Mouse (Mus musculus): ENCODE data around the gene Dcaf17. TPM values are rescaled to one million over a fixed set of nuclear protein-coding genes. Genes with fewer than 3 reads are reported as not detected.

Gene Dcaf17
- polyA plus RNA-seq, 1 experiment from 2014 or later: 11.1 TPM

- ATAC-seq: no peak
- in situ Hi-C loops (cut with MboI; ENCODE audit: low pct_unique_long_range_greater_than_20kb): loop anchor here (25.0 kb wide), 1 partner anchor 240 kb away; no protein-coding TSS in a partner anchor
- ChIA-PET CTCF (interaction anchor here (0.8 to 1.5 kb wide), 2 partner anchors 9 to 16 kb away, joined by 3 to 4 read pairs; no protein-coding TSS in a partner anchor), POLR2A (no interaction called here)
- no peaks in the 10 kb centered on the region for H3K27me3 ChIP-seq
- TF ChIP-seq CTCF (IDR thresholded peaks at IDR 0.05): no peak
- no peak for DNase-seq (ENCODE audit: low read depth, low spot score)
These were observed 27.5 kb upstream of the Dcaf17 start for GRCm38 (mm10) chr2:71027631-71028030.

GRCm38 (mm10) chr2:71030663-71031062 lies 24.5 kb upstream of the Dcaf17 start:
- DNase-seq (ENCODE audit: low read depth, low spot score): no peak
- in situ Hi-C loops (cut with MboI; ENCODE audit: low pct_unique_long_range_greater_than_20kb): loop anchor here (10.0 to 25.0 kb wide), 2 partner anchors 196 to 243 kb away; no protein-coding TSS in a partner anchor
- ATAC-seq: no peak
- ChIA-PET POLR2A (no interaction called here), CTCF (interaction anchor here (1.3 kb wide), 1 partner anchor 11 kb away, joined by 4 read pairs; no protein-coding TSS in a partner anchor)
- TF ChIP-seq CTCF (IDR thresholded peaks at IDR 0.05): no peak
- no peaks in the 10 kb centered on the region for H3K27me3 ChIP-seq

GRCm38 (mm10) chr2:71031973-71032794 lies 22.9 kb upstream of the Dcaf17 start:
- ChIA-PET POLR2A (no interaction called here), CTCF (interaction anchor here (1.3 kb wide), 1 partner anchor 13 kb away, joined by 4 read pairs; no protein-coding TSS in a partner anchor)
- H3K27me3 ChIP-seq: no peaks in the 10 kb centered on the region
- TF ChIP-seq CTCF (IDR thresholded peaks at IDR 0.05): no peak
- DNase-seq (ENCODE audit: low read depth, low spot score): no peak
- no peak for ATAC-seq
- in situ Hi-C loops (cut with MboI; ENCODE audit: low pct_unique_long_range_greater_than_20kb): loop anchor here (10.0 to 25.0 kb wide), 2 partner anchors 197 to 245 kb away; no protein-coding TSS in a partner anchor

- DNase-seq (ENCODE audit: low read depth, low spot score): no peak
- no peak for TF ChIP-seq CTCF (IDR thresholded peaks at IDR 0.05)
- POLR2A ChIA-PET: no interaction called here
- ATAC-seq: no peak
- CTCF ChIA-PET: no interaction called here
- in situ Hi-C loops (cut with MboI; ENCODE audit: low pct_unique_long_range_greater_than_20kb): loop anchor here (10.0 to 25.0 kb wide), 2 partner anchors 198 to 246 kb away; no protein-coding TSS in a partner anchor
- H3K27me3 ChIP-seq: no peaks in the 10 kb centered on the region
These were observed 22.1 kb upstream of the Dcaf17 start for GRCm38 (mm10) chr2:71033014-71033413.

GRCm38 (mm10) chr2:71033987-71034386 lies 21.1 kb upstream of the Dcaf17 start:
- no peak for TF ChIP-seq CTCF (IDR thresholded peaks at IDR 0.05)
- in situ Hi-C loops (cut with MboI; ENCODE audit: low pct_unique_long_range_greater_than_20kb): loop anchor here (10.0 to 25.0 kb wide), 2 partner anchors 199 to 247 kb away; no protein-coding TSS in a partner anchor
- no peaks in the 10 kb centered on the region for H3K27me3 ChIP-seq
- DNase-seq (ENCODE audit: low read depth, low spot score) (no peak), ATAC-seq (no peak)
- ChIA-PET CTCF (no interaction called here), POLR2A (no interaction called here)

GRCm38 (mm10) chr2:71037447-71037846 lies 17.7 kb upstream of the Dcaf17 start:
- ATAC-seq: no peak
- DNase-seq (ENCODE audit: low read depth, low spot score): no peak
- POLR2A ChIA-PET: no interaction called here
- TF ChIP-seq CTCF (IDR thresholded peaks at IDR 0.05): no peak
- no peaks in the 10 kb centered on the region for H3K27me3 ChIP-seq
- CTCF ChIA-PET: no interaction called here
- in situ Hi-C loops (cut with MboI; ENCODE audit: low pct_unique_long_range_greater_than_20kb): loop anchor here (10.0 to 25.0 kb wide), 2 partner anchors 203 to 250 kb away; no protein-coding TSS in a partner anchor

- POLR2A ChIA-PET: no interaction called here
- no peaks in the 10 kb centered on the region for H3K27me3 ChIP-seq
- TF ChIP-seq CTCF (IDR thresholded peaks at IDR 0.05): peak; percentile 97
- in situ Hi-C loops (cut with MboI; ENCODE audit: low pct_unique_long_range_greater_than_20kb): loop anchor here (10.0 to 25.0 kb wide), 3 partner anchors 205 to 325 kb away; no protein-coding TSS in a partner anchor
- DNase-seq (ENCODE audit: low read depth, low spot score): no peak
- ATAC-seq: no peak
- CTCF ChIA-PET: interaction anchor here (0.7 to 1.7 kb wide), 11 partner anchors 9 to 333 kb away, joined by 3 to 11 read pairs (median 3); partner anchors contain the start of genes Dcaf17 and Mettl8
These were observed 15.5 kb upstream of the Dcaf17 start for GRCm38 (mm10) chr2:71039522-71040121.

GRCm38 (mm10) chr2:71046151-71046550 lies 9.0 kb upstream of the Dcaf17 start:
- POLR2A ChIA-PET: no interaction called here
- TF ChIP-seq CTCF (IDR thresholded peaks at IDR 0.05): no peak
- no peaks in the 10 kb centered on the region for H3K27me3 ChIP-seq
- no peak for ATAC-seq
- in situ Hi-C loops (cut with MboI; ENCODE audit: low pct_unique_long_range_greater_than_20kb): loop anchor here (10.0 to 25.0 kb wide), 2 partner anchors 259 to 331 kb away; no protein-coding TSS in a partner anchor
- CTCF ChIA-PET: no interaction called here
- DNase-seq (ENCODE audit: low read depth, low spot score): no peak

GRCm38 (mm10) chr2:71046751-71047320 lies 8.3 kb upstream of the Dcaf17 start:
- in situ Hi-C loops (cut with MboI; ENCODE audit: low pct_unique_long_range_greater_than_20kb): loop anchor here (10.0 to 25.0 kb wide), 2 partner anchors 260 to 332 kb away; no protein-coding TSS in a partner anchor
- POLR2A ChIA-PET: no interaction called here
- TF ChIP-seq CTCF (IDR thresholded peaks at IDR 0.05): no peak
- CTCF ChIA-PET: no interaction called here
- DNase-seq (ENCODE audit: low read depth, low spot score): no peak
- ATAC-seq: no peak
- H3K27me3 ChIP-seq: no peaks in the 10 kb centered on the region

- no peaks in the 10 kb centered on the region for H3K27me3 ChIP-seq
- DNase-seq (ENCODE audit: low read depth, low spot score) (no peak), ATAC-seq (no peak)
- POLR2A ChIA-PET: no interaction called here
- TF ChIP-seq CTCF (IDR thresholded peaks at IDR 0.05): no peak
- in situ Hi-C loops (cut with MboI; ENCODE audit: low pct_unique_long_range_greater_than_20kb): loop anchor here (10.0 to 25.0 kb wide), 2 partner anchors 262 to 334 kb away; no protein-coding TSS in a partner anchor
- CTCF ChIA-PET: interaction anchor here (1.0 kb wide), 1 partner anchor 9 kb away, joined by 6 read pairs; no protein-coding TSS in a partner anchor
These were observed 6.2 kb upstream of the Dcaf17 start for GRCm38 (mm10) chr2:71048896-71049295.

Data from Patski (cell line).